Mouse (Mus musculus): ENCODE data around the gene Plekha4. TPM values are rescaled to one million over a fixed set of nuclear protein-coding genes. Genes with fewer than 3 reads are reported as not detected.
A peak's percentile ranks its signal among the peaks of the same experiment; 100 is the strongest.
"Not testable (repeated sequence)": the region's sequence is repeated elsewhere in the genome, so short reads cannot be mapped to it uniquely, and the experiment has no call there.

Plekha4 gene
- total RNA-seq, 2 experiments from 2014 or later: 0.80 to 0.94 TPM

- DNase-seq (ENCODE audit: low spot score in 2 of 2): no peak
Measured at GRCm38 (mm10) chr7:45508561-45508960, 17.6 kb upstream of the Plekha4 start.

DNA sequence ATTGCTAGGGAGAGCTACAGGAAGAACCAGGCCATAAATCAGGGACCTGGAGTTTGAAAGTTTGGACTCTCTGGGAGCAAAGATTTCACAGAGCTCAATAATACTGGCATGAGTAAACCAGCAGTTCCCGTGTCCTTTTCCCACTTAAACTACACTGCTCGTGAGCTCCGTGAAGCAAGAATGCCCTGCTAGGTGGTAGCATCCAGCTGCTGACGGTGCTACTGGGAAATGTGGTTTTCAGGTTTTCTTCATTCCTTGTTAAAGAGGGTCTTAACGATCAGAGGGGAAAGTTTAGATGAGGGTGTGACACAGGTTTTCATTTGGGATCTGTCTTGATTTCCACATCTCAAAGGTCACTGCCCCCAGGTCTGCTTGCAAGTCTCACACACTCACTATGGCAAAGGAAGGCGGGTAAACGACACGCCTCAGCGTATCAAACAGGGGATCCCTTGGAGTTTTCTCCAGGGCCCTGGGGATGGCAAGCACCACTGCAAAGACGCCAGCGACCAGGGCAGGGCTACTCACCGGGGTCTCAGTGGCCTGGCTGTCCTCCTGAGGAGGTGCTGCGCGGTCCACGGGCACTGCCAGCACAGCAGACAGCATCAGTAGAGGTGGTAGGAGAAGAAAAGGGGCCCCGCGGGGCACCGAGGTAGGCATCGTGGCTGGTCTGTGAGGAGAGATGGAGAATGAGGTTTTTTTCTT lies 16.8 kb upstream of the Plekha4 start:
- no peak for DNase-seq (ENCODE audit: low spot score in 2 of 2)

- peak; percentile 86 to 88 for DNase-seq (ENCODE audit: low spot score in 2 of 2)
Measured at GRCm38 (mm10) chr7:45509912-45510787, 16.0 kb upstream of the Plekha4 start, which contains the start of gene Nucb1. Nucb1 (minus strand) TSS chr7:45510406.

DNA sequence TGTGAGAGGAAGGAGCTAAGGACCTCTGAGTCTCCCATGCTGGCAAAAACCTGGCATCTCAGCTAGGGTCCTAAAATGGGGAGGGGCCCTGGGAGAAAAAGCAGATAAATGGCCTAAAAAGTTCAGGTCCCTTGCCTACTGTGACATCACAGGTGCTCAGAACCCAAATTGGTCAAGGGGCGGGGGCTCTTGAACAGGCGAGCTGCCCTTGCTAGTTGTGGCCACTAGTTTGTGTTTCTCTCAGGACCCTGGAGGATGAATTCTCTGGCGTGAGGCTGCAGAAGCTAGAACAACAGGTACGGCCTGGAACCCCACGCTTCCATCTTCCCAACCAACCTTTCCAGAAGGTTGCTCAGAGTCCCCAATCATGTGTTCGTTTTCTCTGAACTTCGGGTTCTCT lies 11.7 kb upstream of the Plekha4 start:
- no peak for DNase-seq (ENCODE audit: low spot score in 2 of 2)

GRCm38 (mm10) chr7:45515436-45515835 lies 10.7 kb upstream of the Plekha4 start:
- no peak for DNase-seq (ENCODE audit: low spot score in 2 of 2)

- not testable (repeated sequence) for DNase-seq (ENCODE audit: low spot score in 2 of 2)
Measured at GRCm38 (mm10) chr7:45516846-45517245, 9.3 kb upstream of the Plekha4 start.

DNA sequence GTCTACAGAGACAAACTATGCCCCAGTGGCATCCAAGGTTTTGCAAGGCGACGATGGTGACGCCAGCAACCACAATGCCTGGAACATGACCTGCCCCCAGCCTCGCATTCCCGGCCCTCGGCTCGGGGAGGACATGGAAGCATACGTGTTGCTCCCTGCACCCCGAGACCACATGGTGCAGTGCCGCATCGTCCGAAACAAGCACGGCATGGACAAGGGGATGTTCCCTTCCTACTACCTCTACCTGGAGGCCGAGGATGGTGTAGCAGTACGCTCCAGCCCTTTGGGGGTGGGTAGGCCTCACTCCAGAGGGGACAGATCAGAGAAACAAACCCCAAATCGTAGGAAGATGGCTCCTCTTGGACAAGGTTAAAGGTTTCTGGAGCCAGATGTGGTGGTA lies 7.5 kb upstream of the Plekha4 start:
- DNase-seq (ENCODE audit: low spot score in 2 of 2): no peak

DNA sequence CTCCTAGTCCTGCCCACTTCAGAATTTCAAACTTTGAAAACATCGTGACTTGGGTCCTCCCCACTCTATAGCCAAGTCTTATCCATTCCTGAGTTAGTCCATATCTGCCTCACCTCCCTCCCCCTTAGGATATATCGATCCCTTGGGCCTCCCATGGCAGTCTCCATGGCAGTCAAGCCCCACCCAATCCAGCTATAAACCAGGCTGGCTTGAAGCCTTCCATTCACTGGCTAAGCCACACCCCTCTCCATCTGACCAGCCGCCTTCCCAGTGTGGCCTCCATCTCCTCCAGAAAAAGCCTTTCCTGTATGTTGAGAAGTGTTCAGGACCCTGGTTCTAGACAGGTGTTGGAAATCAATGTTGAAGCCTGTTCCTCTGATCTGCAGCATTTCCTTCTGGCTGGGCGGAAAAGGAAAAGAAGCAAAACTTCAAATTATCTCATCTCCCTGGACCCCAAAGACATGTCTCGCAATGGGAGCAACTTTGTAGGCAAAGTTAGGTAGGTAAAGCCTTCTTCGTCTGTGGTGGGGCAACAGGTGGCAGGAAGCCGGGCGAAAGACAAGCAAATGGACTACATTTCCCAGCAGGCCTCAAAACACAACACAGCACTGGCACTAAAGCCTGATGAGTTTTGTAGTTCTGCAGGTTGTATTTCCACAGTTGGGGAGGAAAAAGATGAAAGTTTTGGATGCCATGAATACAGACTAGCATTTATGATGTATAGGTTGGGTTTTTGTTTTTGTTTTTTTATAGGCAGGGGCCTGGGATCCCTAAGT lies 6.6 kb upstream of the Plekha4 start:
- no peak for DNase-seq (ENCODE audit: low spot score in 2 of 2)

DNA sequence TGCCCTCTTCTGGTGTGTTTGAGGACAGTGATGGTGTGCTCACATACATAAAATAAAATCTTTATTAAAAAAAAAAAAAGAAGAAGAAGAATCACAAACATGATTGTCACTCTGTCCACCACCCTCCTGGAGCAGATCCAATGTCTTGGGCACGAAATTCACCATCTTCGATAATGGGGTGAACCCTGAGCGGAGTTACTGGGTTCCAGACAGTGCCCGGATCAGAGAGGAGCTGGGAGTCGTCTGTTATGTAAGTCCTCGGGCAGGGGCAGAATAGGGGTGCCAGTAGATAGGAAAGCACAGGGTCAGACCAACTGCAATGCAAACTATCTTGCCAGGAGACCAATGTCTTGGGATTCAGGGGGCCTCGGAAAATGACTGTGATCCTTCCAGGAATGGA lies 5.5 kb upstream of the Plekha4 start:
- no peak for DNase-seq (ENCODE audit: low spot score in 2 of 2)

DNA sequence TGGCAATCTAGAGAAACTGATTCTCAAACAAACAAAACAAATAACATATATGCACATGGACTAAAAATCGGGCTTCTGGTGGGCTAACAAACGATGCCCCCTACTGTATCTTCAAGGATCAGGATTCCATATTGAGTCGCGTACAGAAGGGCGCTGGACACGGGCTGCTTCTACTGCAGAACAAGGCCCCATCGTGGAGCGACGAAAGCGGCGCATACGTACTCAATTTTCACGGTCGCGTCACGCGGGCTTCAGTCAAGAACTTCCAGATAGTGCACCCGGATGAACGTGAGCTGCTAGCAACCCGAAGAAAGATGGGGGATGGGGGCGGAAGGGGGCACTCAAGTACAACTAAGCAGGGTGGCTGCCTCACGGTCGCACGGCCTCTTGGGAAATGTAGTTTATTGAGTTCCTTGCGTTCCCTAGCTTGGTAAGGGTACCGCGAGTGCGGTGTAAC lies 4.4 kb upstream of the Plekha4 start:
- peak; percentile 82 to 88 for DNase-seq (ENCODE audit: low spot score in 2 of 2)

- no peak for DNase-seq (ENCODE audit: low spot score in 2 of 2)
Measured at GRCm38 (mm10) chr7:45522194-45522752, 3.9 kb upstream of the Plekha4 start.

- no peak for DNase-seq (ENCODE audit: low spot score in 2 of 2)
Measured at GRCm38 (mm10) chr7:45522957-45523676, 3.0 kb upstream of the Plekha4 start.

- DNase-seq (ENCODE audit: low spot score in 2 of 2): no peak
Measured at GRCm38 (mm10) chr7:45523678-45524170, 2.4 kb upstream of the Plekha4 start.

- no peak for DNase-seq (ENCODE audit: low spot score in 2 of 2)
Measured at GRCm38 (mm10) chr7:45524841-45525621, 1.1 kb upstream of the Plekha4 start.

DNA sequence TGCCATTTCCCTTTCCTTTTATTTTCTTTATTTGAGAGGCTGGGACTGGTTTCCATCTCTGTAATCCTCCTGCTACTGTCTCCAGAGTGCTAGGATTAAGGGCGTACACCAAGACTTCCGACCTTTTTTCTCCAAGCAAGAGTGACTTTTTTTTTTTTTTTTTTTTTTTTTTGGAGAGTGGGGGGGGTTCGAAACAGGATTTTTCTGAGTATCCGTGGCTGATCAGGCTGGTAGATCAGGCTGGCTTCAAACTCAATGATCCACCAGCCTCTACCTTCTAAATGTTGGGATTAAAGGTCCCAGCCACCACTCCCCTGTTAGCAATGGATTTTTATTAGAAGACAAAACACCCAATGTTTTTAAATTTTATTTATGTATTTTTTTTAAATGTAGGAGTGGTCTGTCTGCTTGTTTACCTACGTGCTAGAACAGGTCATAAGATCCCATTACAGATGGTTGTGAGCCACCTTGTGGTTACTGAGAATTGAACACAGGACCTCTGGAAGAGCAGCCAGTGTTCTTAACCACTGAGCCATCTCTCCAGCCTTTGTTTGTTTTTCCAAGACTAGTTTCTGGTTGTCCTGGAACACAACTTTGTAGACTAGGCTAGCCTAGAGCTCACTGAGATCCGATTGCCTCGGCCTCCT lies 467 bp downstream of the Plekha4 start:
- DNase-seq (ENCODE audit: low spot score in 2 of 2): no peak

GRCm38 (mm10) chr7:45527169-45527568 lies 1.0 kb downstream of the Plekha4 start:
- not testable (repeated sequence) for DNase-seq (ENCODE audit: low spot score in 2 of 2)

- DNase-seq (ENCODE audit: low spot score in 2 of 2): no peak
Measured at GRCm38 (mm10) chr7:45529461-45529860, 3.3 kb downstream of the Plekha4 start.

GRCm38 (mm10) chr7:45530643-45531042 lies 4.5 kb downstream of the Plekha4 start:
- DNase-seq (ENCODE audit: low spot score in 2 of 2): no peak

- DNase-seq (ENCODE audit: low spot score in 2 of 2): no peak
Measured at GRCm38 (mm10) chr7:45535676-45536075, 9.5 kb downstream of the Plekha4 start.
